Mouse (Mus musculus): ENCODE data around the gene Cdk17.

The Cdk17 gene

DNA sequence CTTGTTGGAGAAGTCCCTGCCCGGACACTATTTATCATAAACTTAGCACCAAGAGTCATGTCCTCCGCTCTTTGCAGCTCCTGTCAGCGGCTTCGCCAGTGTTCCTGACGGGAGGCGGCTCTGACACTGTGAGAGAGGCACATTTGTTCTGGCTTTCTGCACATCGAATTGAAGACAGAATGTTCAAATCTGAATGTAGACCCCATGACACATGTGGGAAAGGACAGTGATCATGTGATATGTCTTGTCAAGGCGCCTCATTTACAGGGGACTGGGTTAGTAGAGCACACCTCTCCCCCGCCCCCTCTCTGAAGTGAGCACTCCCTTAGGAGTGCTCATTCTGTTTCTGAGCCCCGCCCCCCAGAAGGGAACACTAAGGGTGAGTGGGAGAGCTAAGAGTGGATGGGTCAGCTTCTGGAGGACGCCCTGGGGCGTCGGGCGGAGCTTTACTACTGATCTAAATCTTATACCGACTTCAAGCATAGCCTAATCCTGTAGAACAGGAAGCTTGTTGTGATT lies 101.4 kb downstream of the Cdk17 start:
- DNase-seq (ENCODE audit: low spot score in 2 of 2), result no peak

- DNase-seq (ENCODE audit: low spot score in 2 of 2), result no peak
Observed at GRCm38 (mm10) chr10:93263431-93263830, 102.8 kb downstream of the Cdk17 start.

DNA sequence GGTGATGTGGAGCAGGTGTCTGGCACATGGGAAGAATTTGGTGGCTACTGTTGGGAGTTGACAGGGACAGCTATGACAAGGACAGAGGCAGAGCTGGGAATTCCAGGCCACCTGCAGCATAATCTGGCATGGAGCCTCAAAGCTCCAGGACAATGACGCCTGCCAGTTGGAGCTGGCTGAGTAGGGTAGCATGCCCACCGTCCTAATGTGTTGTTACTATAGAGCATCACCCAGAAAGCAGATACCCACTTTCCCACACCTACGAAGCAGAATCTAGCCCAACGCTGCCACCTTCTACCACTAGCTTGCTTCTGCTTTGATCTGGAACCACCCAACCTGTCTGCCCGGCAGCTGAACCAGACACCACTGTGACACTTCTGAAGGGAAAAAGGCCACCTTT lies 103.3 kb downstream of the Cdk17 start:
- DNase-seq (ENCODE audit: low spot score in 2 of 2), result no peak

DNA sequence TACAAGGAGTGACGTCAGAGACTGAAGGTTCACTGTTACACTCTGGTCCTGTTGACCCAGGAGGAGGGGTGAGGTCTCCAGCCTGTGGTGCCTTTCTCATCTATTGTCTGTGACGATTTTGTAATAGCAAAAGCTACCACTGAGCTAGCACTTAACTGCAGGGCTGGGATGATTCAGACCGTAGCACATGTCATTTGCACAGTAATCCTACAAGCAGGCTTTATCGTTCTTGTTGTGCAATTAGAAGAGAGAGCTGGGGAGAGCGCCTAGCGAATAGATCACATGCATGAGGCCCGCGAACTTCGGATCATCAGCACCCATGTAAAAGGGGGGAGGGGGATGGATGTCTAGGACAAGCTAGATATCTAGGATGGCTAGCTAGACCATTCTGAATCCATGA lies 105.2 kb downstream of the Cdk17 start:
- no peak for DNase-seq (ENCODE audit: low spot score in 2 of 2)

DNA sequence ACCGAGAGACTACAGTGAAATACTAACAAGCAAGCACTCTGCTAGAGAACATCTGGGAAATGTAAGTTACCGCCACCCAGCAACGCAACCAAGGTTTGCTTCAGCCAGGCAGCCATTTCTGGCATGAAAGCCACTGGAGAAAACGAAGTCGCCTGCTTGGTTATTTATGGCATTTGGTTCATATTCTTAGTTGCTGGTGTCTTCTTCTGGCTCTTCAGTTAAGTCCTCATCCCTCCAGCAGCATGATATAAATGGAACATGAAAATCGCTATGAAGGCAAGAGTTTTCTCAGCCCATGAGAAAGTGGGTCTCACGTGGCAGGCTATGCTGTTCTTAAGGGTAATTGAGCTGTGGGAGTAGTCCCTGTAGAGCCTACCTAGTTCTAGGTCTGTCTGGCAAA lies 105.8 kb downstream of the Cdk17 start:
- peak in 1 of 2 experiments; percentile 75 for DNase-seq (ENCODE audit: low spot score in 2 of 2)

GRCm38 (mm10) chr10:93267509-93267908 lies 106.8 kb downstream of the Cdk17 start:
- no peak for DNase-seq (ENCODE audit: low spot score in 2 of 2)

DNA sequence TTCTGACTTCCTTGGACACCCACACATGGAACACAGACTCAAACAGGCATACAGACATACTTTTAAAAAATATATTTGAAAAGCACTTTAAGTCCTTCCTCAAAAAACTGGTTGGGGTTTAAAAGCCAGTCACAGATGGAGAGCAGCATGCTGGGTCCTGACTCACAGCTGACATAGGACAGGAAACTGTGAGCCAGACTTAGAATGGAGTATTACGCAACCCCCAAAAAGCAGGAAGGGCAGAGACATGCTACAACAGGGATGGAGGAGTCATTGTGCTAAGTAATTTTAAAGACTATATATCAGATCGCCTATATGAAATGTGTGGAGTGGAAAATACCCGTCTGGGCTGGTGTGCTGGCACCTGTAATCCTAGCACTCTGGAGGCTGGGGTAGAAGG lies 107.7 kb downstream of the Cdk17 start:
- DNase-seq (ENCODE audit: low spot score in 2 of 2), result no peak

- DNase-seq (ENCODE audit: low spot score in 2 of 2), result no peak
Observed at GRCm38 (mm10) chr10:93269744-93270143, 109.1 kb downstream of the Cdk17 start.

DNA sequence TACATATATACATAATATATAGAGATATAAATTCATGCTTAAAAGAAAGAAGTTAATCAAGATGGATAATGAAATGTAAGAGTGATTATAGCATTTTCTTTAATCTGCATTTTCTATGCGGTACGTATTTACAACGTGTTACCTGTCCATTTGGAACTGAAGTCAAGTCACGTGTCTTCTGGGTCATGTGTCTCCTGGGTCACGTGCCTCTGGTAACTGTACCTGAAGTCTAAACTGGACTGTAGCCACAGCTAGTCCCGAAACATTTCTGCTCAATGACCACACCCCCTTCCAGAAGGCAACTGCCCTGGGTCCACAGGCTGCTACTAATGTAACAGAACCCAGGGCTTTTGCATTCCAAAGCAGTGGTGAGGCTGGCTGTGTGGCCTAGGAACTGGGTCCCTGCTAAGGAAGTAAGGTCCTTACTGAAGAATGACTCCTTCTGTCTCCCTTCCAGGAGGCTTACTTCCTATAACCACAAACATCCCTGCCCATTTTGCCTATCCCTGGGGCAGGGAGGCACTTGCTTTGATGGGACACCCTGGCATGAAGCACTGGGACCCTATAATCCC lies 110.3 kb downstream of the Cdk17 start:
- no peak for DNase-seq (ENCODE audit: low spot score in 2 of 2)

- DNase-seq (ENCODE audit: low spot score in 2 of 2), result no peak
Observed at GRCm38 (mm10) chr10:93271831-93272230, 111.2 kb downstream of the Cdk17 start.

- no peak for DNase-seq (ENCODE audit: low spot score in 2 of 2)
Observed at GRCm38 (mm10) chr10:93272986-93273982, 112.6 kb downstream of the Cdk17 start.

DNA sequence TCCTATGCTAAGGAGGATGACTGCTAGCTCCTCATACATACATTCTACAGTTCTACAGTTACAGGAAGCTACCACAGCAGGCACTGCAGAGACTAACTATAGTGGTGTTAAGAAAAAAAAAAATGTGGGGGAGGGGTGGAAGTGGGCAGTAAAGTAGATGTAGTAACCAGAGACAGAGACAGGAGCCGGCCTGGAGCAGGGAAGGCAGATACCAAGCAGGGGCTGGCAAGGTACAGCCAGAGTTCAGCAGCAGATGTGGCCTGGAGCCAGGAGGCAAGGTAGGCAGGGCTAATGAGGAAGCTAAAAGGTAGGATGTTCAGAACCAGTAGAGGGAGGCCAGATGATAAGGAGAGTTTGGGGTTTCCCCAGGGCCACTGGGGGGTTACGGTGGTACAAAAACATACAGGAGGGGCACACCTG lies 113.6 kb downstream of the Cdk17 start:
- DNase-seq (ENCODE audit: low spot score in 2 of 2), result no peak

- peak; percentile 91 to 94 for DNase-seq (ENCODE audit: low spot score in 2 of 2)
Observed at GRCm38 (mm10) chr10:93275212-93276136, 114.8 kb downstream of the Cdk17 start.

DNA sequence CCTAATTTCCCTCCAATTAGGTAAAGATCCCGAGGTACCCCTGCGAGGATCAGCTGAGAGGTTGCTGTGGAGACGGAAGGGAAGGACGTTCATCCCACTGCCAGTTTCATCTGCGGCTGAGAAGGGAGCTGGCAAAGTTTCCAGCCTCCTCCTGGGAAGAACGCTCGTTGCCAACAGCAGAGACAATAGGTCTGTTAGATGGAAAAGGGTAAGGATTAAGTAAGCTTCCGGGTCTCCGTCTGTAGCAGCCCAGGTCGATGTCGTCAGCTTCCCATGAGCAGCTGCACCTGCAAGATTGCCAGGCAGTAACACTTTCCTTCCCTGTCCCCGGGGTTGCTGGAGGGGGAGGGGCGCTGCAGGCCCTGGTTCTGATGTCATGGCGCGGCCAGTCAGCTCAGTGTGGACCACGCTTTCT lies 115.7 kb downstream of the Cdk17 start:
- DNase-seq (ENCODE audit: low spot score in 2 of 2), result peak in 1 of 2 experiments; percentile 75

DNA sequence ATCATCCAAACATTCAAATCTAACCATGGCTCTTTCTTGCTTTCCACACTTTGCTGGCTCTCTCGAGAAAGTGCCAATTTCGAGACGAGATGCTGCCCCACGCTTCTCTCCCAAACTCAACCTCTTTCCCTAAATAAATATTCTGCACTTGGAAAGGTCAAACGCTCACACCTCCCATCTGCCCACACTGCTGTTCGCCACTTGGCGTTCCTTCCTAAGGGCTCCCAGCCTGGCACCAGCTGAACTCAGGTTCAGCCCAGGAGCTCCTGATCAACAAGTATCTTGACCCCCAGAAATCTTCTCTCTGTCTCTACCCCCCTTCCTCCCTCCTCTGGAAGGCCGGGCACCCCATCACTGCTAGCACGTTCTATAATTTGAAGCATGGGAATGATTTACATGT lies 116.2 kb downstream of the Cdk17 start:
- DNase-seq (ENCODE audit: low spot score in 2 of 2), result no peak

GRCm38 (mm10) chr10:93278361-93278760 lies 117.7 kb downstream of the Cdk17 start:
- DNase-seq (ENCODE audit: low spot score in 2 of 2), result no peak

GRCm38 (mm10) chr10:93279062-93279461 lies 118.4 kb downstream of the Cdk17 start:
- DNase-seq (ENCODE audit: low spot score in 2 of 2), result no peak

DNA sequence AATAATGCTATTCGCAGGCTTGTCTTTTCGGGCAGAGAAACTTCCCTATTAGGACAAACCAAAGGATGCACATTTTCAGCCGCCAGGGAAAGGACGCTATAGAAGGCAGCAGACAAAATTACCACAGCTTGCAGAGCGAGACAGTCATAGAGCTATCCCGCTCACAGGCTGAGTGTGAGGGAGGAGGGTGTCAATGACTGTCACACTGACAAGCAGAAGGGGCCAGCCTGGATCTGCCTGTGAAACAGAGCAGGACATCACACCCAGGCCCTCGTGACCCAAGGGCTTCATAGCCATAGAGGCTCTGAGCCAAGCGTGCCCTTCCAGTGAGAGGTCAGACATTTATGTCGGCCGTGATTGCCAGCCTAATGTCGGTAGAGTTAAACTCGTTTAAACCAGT lies 119.9 kb downstream of the Cdk17 start:
- DNase-seq (ENCODE audit: low spot score in 2 of 2), result peak in 1 of 2 experiments; percentile 84

DNA sequence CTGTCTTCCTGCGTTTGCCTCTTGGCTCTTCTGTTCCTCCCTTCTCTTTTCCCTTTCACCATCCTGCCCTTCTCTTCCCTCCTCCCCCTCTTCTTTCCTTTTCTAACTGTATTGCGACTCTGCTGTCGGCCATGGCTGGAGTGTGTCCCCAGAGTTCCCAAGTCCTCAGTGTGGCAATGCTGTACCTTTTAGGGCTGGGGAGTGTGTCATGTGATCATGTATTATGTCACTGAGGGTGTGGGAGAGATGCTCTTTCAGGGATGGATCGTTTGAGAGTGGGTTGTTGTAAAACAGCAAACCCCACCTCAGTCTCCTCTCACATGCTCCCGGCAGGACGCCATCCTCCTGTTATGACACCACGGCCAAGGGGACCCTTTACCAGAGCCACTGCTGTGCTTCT lies 120.4 kb downstream of the Cdk17 start:
- peak in 1 of 2 experiments; percentile 38 for DNase-seq (ENCODE audit: low spot score in 2 of 2)

GRCm38 (mm10) chr10:93282526-93282964 lies 121.9 kb downstream of the Cdk17 start:
- no peak for DNase-seq (ENCODE audit: low spot score in 2 of 2)

GRCm38 (mm10) chr10:93283258-93283657 lies 122.6 kb downstream of the Cdk17 start:
- no peak for DNase-seq (ENCODE audit: low spot score in 2 of 2)

- DNase-seq (ENCODE audit: low spot score in 2 of 2), result no peak
Observed at GRCm38 (mm10) chr10:93285489-93285888, 124.8 kb downstream of the Cdk17 start.
